Mouse (Mus musculus) monocyte, adult 2 months (primary cell): ENCODE data around the gene Hmgb1.

Source experiments
- DNase-seq, 2 experiments: peaks; one replicate each; pipeline ENCODE4 v3.0.0; 2022; ENCODE audit warnings: low spot score in 2 of 2, low read depth in 1 of 2

Hmgb1 gene

DNA sequence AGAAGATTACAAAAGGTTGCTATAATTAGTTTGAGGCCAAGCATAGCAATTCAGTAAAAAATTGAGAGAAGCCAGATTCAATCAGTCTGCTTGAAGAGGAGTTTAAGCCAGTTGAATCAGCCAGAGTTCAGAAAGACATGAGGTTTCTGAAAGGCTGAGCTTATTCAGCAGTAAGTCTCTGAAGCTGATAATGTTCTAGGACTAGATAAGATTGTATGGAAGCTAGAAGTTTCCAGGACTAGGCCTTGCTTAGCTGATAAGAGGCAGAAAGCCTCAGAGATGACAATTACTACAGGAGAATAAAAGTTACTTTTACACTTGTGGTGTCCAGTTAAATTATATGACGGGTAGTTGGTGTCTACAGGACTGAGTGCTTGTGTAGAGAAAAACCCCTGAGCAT lies 5.9 kb upstream of the Hmgb1 start:
- DNase-seq: no peak

GRCm38 (mm10) chr5:149185806-149186205 lies 1.5 kb upstream of the Hmgb1 start:
- DNase-seq: no peak

DNA sequence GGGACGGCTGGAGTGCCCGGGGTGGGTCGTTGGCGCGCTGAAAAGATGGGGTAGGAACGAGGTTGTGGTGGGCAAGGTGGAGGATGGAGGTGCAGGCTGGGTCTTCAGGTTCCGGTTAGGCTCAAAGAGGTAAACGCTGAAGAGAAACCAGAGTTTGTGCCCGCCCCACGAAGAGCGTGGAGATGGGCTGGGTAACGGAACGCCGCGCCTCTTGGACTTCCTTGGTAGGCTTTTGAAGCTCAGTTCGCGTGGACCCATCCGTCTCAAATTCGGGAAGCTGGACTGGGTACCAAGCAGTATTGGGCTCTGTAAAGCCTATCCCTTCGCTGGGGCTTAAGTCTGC lies 526 bp upstream of the Hmgb1 start:
- DNase-seq: peak; percentile 1 to 40

DNA sequence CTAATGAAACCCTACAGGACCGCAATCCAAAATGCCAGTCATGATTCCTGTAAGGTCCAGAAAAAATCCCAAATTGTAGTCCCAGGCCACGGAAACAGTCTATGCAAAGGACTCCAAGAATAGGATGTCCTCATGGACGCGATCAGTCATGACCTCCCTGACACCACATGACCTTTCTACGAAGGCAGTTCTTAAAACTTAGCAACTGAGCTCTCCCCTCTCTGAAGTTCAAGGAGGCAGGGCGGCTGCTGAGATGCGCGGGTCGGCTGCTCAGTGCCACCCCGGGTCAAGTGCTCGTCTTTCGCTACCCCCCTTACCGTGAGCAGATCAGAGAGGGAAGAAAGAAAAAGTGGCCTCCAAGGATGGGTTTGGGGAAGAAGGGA lies 577 bp downstream of the Hmgb1 start:
- no peak for DNase-seq

GRCm38 (mm10) chr5:149183122-149183521 lies 1.2 kb downstream of the Hmgb1 start:
- no peak for DNase-seq

- DNase-seq: no peak
Observed at GRCm38 (mm10) chr5:149182186-149182870, 2.0 kb downstream of the Hmgb1 start.

- DNase-seq: no peak
Observed at GRCm38 (mm10) chr5:149179826-149180225, 4.5 kb downstream of the Hmgb1 start.

GRCm38 (mm10) chr5:149178095-149178494 lies 6.2 kb downstream of the Hmgb1 start:
- DNase-seq: no peak

- DNase-seq: no peak
Observed at GRCm38 (mm10) chr5:149175736-149176135, 8.6 kb downstream of the Hmgb1 start.

DNA sequence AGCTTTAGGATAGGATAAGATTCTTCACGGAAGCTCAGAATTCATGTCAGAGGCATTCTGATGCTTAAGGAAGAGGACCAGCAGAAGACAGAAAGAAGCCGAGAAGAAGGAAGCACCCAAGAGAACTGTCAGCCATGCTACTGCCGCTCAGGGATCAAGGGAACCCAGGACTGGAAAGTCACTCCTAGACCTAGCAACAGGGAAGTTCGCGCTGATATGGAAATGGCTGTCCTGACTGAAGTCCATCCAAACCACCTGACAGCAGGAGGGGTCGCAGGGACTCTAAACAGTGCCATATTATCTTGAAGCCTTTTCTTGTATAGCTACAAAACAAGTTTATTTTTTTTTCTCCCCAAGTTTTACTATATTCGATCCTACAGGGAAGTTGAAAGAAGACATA lies 9.8 kb downstream of the Hmgb1 start:
- DNase-seq: no peak

DNA sequence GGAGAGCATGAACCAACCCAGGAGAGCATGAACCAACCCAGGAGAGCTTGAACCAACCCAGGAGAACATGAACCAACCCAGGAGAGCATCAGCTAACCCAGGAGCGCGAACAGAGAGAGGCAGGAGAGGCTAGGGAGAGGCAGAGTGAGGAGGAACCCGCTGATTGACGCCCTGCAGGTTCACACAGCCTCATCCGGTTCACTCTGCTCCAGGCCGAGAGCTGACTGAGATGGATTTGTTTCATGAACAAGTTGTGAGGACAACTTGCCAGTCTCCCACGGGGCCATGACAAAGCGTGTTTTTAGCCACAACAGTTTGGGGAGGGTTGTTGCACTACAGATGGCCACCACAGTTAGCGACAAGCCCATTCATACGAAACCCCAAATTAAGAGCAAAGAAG lies 12.0 kb downstream of the Hmgb1 start:
- no peak for DNase-seq

GRCm38 (mm10) chr5:149170841-149171588 lies 13.3 kb downstream of the Hmgb1 start:
- no peak for DNase-seq

DNA sequence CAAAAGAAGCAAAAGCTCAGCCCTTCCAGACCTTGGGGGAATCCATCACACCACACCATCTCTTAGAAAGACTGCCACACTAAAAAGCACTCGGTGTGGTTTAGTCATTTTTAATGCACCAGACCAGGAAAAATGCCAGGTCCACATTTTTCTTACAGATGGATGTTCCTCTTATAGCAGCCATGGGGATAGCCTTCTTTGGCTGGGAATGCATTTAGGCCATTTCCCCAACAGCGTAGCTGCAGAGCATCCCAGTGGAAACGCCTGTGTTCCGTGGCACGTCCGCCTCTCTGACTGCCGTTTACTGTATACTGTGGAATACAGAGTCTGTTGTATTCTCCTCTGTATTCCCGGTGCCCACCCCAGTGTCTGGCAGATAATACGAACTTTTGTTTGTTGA lies 15.5 kb downstream of the Hmgb1 start:
- no peak for DNase-seq

DNA sequence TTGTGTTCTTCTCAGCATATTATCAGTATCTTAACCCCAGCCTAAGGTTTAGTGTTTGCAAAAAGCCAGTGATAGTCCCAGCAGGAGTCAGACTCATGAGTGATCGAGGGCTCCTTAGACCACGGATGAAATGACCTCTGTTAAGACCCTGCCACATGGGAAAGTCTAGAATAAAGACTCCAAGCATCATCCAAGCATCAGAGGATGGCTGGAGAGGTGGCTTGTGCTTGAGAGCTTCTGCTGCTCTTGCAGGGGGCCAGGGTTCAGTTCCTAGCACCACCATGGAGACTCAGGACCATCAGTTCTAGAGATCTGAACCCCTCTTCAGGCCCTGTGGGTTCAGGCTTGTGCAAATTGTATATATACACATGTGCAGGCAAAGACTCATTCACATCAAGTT lies 16.2 kb downstream of the Hmgb1 start:
- no peak for DNase-seq

DNA sequence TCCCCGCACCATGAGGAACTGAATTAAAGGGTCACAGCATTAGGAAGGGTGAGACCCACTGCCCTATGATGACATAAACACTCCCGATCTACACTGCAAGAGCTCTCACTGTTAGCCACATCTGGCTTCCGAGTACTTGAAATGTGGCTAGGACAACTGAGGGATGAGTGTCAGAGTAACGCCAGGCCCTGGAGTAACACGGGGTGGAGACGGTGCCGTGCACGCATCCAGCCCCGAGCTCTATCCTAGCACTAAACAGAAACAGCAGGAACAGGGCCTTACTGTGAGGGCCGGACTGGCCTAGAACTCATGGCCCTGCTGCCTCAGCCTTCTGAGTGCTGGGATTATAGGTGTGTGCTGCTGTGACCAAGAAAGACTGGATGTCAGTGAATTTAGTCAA lies 18.3 kb downstream of the Hmgb1 start:
- no peak for DNase-seq

- no peak for DNase-seq
Observed at GRCm38 (mm10) chr5:149164881-149165280, 19.4 kb downstream of the Hmgb1 start.

DNA sequence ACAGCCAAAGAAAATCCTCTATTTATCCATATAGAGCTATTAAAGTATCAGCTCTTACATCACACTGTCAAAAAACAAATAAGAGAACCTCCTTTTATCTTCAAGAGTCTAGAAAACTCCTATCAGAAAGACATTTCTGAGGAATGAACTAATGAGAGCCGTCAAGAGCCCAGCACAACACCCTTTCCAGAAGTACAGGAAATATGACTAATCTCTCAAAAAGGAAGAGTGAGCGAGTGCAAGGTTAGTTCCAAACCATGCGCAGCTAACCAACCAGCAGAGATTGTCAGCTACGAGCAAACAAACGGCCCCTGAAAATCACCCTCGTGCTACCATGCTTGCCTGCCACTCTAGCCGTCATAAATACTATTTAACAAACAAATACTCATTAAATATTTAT lies 21.4 kb downstream of the Hmgb1 start:
- no peak for DNase-seq

DNA sequence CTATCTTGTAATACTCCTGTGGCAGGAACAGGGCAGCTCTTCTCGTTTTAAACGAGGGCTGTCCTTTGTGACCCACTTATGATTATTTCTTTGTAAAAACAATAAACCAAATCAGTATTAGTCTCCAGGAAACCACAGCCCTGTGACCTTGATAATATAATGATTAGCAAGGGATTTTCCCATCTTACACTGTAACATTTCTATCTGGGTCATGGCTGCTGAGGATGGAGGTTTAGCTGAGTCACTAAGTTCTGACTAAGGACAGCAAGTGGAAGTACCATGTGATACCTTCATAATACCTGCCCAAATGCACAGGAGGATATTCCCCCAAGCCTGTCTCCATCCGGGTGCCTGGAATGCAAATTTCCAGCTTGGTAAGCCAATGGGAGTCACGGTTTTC lies 23.8 kb downstream of the Hmgb1 start:
- no peak for DNase-seq

- no peak for DNase-seq
Observed at GRCm38 (mm10) chr5:149159021-149159420, 25.3 kb downstream of the Hmgb1 start.

DNA sequence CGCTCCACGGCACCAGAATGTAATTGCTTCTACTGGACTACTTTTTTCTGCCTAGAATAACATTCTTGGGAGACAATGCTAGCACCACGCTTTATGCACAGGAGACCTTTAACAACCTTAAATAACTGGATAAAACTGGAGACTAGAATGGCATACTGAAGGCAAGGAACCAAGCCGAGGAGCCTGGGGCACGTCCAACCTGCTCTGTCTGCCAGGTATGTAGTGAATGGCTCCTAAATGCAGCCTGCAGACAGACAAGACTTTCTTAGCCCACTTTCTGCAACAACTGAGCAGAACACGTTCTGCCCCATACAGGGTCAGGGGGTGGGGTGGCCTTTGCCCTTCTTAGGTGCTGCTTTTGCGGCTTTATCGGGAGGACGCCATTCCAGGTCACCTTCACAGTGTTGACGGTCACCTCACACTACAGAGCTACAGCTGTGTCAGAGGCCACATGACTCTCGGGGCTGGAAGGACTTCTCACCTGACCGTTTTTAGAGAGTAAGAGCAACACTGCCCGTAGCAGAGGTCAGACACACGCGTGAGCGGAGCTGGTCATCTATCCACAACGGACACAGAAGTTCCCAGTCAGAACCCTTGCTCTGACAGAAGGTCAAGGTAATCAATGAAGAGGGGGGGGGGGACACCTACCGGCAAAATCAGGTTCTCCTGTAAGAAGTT lies 27.3 kb downstream of the Hmgb1 start:
- no peak for DNase-seq

DNA sequence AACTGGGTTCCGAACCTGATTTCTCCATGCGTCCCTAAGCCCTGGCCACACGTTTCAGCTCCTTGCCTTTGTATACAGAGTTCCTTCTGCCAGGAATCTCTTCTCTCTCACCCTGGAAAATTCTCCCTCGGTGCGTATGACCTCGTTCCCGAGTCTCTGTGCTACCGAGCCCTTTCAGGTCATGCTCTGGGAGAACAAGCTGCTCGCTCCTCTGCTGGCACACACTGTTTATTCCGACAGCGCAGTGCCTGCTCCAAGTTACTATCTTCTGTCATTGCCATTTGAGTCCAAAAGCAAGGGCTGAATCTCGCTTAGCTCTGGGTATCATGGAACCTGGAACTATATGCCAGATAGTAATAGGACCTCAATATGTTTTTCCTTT lies 31.5 kb downstream of the Hmgb1 start:
- no peak for DNase-seq

GRCm38 (mm10) chr5:149152063-149152773 lies 32.1 kb downstream of the Hmgb1 start:
- no peak for DNase-seq
